Mouse (Mus musculus): Measurements from ENCODE around the gene Npb.

GRCm38 (mm10) chr11:120654741-120655140 is 46.5 kb downstream of the Npb start:
- TF ChIP-seq CTCF (IDR thresholded peaks at IDR 0.05 in 2 of 3, conservative IDR thresholded peaks at IDR 0.05 in 1 of 3; ENCODE audit: control insufficient read depth in 1 of 3, insufficient read depth in 1 of 3, low read depth in 2 of 3, low read length in 3 of 3, poor library complexity in 1 of 3, severe bottlenecking in 1 of 3) = no peak
- no peak for TF ChIP-seq GATA1 (IDR thresholded peaks at IDR 0.05; ENCODE audit: low read depth, low read length)

Data from MEL (cell line).